Mouse (Mus musculus): ENCODE data around the gene C77080.
"Not testable (repeated sequence)": the region's sequence is repeated elsewhere in the genome, so short reads cannot be mapped to it uniquely, and the experiment has no call there.

The C77080 gene

DNA sequence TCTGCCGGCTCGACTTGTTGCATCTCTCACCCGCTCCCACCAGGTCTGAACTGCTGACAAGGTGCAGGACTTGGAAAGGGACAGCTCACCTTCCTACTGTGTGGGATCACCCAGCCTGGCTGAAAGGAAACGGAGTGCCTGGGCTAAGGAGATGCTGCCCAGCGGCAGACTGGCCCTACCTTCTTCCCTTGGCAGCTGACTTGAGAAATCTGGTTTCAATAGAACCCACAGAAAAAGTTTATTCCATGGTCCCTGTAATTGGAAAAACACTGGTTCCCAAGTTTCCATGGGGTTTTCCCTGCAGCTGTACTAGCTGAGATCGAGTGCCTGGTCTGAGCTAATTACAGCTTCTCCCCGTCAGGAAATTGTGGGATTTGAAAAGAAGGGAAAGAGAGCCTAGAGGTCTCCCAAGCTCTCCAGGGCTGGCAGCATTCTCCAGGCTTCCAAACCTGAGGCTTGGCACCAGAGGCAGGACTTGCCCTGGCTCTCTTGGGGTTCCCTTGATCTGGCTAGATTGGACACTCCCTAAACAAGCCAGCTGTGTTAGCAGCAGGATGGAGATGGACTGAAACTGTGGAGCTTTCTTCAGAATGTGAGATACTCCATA, 42.5 kb downstream of the C77080 start:
- DNase-seq (ENCODE audit: low read depth) = no peak

DNA sequence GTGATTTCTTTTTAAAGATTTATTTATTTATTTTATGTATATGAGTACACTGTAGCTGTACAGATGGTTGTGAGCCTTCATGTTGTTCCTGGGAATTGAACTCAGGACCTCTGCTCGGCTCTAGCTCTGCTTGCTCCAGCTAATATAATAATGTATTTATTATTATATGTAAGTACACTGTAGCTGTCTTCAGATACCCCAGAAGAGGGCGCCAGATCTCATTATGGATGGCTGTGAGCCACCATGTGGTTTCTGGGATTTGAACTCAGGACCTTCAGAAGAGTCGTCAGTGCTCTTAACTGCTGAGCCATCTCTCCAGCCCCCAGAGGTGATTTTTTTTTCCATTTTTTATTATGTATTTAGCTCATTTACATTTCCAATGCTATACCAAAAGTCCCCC, 48.7 kb downstream of the C77080 start:
- not testable (repeated sequence) for DNase-seq (ENCODE audit: low read depth)

DNA sequence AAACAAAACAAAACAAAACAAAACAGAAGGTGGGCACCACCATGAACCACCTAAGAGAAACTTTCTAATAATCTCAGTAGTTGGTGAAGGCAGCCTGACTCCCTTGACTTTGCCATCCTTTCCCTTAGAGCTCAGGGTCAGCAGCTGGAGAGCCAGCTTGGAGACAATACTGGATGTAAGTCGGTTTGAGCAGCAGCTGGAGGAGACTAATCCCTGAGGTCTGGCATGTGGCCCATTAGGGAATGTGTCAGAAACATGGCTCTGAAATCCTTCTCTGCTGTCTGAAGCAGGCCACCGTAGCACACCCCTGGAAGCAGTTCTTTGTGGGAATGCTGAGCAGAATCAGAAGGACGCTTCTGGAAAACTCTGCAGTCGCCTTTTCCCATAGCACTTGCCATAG, 49.7 kb downstream of the C77080 start:
- DNase-seq (ENCODE audit: low read depth) = no peak

DNA sequence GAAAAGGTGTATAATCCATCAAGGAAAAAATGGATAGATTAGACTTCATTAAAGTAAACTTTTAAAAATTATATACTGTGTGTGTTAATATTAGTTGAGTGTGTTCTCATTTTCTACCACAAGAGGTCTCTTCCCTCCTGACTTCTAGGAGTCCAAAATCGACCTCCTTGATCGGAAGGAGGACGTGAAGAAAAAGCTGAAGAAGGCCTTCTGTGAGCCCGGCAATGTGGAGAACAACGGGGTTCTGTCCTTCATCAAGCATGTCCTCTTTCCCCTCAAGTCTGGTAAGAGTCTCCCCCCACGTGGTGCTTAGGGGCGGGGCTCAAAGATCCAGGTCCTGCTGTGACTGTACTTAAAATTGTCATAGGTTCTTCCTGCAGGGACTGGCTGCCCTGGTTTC, 51.7 kb downstream of the C77080 start:
- no peak for DNase-seq (ENCODE audit: low read depth)

DNA sequence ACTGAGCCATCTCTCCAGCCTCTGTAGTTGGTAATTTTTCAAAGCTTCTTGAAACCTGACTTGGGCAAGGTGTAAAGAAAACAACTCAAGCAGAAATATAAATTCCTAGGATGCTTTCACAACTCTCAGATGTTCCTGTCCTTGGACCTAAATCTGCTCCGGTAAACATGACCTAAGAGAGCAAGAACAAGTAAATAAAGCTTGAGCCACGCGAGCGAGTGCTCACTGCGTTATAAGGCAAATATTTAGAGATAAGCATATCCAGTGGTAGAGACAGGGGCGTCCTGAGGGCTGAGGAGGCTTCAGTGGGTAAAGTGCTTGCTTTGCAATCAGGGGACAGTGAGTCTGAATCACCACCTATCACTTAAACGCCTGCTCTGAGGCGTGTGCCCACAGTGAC, 54.4 kb downstream of the C77080 start:
- no peak for DNase-seq (ENCODE audit: low read depth)

DNA sequence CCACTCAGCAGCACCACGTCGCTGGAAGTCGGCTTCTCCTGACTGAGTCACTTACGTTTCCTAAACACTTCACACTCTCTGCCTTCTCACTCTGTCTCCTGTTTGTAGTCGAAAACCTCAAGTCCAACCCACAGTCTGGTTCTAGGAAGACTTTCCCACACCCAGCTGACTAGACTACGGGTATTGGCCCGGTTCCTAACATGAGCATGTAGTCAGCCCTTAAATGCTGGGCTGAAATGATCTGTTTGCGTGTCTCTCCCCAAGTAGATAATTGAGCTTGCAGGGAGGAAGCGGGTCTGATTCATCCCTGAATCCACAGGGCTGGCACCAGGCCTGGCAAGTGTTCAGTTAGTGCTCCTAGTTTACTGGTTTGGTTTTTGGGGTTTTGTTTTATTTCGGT, 56.5 kb downstream of the C77080 start:
- no peak for DNase-seq (ENCODE audit: low read depth)

DNA sequence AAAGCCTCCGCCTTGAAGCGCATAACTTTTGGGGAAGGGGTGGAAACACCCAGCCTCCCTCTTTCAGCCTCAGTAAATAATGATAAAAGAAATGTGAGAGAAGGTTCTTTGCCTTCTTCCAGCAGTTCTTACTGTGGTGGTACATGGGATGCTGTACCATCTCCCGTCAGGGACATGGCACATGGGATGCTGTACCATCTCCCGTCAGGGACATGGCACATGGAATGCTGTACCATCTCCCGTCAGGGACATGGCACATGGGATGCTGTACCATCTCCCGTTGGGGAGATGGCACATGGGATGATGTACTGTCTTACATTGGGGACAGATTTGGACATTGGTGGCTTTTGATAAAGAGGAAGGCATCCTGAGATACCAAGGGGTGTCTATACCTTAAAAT, 63.7 kb downstream of the C77080 start:
- no peak for DNase-seq (ENCODE audit: low read depth)

DNA sequence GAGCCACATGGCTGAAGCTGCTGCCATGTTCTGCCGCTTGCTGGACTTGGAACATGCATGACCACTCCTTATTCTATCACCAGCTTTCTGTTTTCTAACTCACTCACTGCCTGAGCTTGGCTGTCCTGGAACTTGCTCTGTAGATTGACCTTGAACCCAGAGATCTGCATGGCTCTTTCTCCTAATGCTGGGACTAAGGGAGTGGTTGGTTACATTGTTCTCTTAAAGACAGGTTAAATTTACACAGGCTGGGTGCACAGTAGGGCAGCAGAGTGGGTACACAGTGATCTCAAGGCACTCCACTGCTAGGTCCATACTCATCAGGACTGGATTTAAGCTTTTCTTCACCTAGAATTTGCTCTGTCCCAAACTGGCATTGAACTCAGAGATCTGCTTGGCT, 66.9 kb downstream of the C77080 start:
- no peak for DNase-seq (ENCODE audit: low read depth)

DNA sequence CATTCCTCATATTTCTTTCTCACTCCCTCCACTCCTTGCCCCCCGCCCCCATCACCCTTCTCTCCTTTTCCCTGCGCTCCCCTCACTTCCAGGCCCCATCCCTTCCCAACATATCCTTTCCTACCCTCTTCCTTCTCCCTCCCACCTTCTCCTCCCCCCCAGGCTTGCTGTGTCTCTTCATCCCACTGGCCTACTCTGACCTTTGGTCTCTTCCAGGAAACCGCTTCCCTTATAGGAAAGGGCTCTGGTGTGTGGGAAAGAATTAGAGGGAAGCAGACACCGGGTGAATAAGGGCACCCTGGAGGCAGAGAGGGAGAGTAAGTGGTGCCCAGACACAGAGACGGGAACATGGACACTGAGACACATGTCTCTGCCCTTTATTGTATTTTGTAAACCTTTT, 69.5 kb downstream of the C77080 start:
- DNase-seq (ENCODE audit: low read depth) = no peak

DNA sequence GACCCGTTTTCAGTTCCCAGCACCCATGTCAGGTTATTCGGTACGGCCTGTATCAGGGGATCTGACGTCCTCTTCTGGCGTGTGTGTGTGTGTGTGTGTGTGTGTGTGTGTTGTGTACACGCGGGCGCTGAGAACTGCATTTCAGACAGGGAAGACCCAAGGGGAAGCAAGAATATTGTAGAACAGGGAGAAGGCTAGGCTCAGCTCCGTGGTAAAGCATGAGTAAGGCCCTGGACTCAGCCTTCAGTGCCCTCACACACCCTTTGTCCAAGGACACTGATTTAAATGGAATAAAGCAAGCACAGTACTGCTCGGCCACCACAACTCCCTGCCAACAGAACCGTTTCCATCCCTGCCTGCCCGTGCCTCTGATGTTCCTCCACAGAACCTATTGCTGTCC, 70.7 kb downstream of the C77080 start:
- peak; percentile 7 for DNase-seq (ENCODE audit: low read depth)

DNA sequence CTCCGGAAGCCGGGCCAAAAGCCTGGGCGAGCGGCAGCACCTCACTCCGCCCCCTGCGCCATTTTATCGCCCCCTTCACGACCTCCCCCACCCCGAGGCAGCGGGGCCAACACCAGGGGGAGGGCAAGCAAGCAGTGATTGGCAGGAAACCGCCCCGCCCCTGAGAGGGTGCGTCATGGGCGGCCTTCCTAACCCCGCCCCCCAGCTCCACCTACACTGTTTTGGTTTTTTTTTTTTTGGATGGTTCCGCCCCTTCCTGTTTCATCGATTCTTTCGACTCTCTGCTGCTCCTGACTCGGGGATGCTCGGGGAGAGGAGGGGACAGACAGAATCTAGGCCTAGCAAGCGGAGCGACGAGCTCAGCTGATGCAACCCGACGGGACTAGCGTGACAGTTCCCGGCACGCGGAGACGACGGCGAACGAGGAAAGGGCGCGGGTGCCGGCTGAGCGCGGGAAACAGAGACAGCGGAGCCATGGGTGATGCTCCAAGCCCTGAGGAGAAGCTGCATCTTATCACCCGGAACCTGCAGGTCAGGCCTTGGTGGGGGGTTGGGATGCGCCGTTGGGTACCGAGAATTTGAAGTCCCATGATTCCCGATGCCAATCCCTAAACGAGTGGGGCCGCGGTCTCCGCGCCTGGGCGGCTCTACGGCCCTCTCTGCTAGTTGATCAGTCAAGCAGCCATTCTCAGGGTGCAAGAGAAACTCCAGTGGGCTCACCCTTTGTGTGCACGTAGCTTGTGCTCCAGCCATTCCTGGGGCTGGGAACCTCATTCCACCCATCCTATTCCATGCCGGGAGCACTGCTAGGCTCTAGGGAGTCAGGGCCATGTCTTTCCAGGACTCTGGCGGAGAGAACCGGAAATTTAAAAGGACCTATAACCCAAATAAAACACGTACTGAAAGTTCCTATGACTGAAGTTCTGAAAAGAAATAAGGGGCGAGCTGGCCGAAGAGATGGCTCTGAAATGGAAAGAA, 71.4 kb downstream of the C77080 start, which contains the start of the genes S100pbp and Yars:
S100pbp (minus strand) TSS at position 186 of the 978 bp plus-strand sequence.
Yars (plus strand) TSS at position 219 of the 978 bp plus-strand sequence.
- DNase-seq (ENCODE audit: low read depth) = peak; percentile 97

DNA sequence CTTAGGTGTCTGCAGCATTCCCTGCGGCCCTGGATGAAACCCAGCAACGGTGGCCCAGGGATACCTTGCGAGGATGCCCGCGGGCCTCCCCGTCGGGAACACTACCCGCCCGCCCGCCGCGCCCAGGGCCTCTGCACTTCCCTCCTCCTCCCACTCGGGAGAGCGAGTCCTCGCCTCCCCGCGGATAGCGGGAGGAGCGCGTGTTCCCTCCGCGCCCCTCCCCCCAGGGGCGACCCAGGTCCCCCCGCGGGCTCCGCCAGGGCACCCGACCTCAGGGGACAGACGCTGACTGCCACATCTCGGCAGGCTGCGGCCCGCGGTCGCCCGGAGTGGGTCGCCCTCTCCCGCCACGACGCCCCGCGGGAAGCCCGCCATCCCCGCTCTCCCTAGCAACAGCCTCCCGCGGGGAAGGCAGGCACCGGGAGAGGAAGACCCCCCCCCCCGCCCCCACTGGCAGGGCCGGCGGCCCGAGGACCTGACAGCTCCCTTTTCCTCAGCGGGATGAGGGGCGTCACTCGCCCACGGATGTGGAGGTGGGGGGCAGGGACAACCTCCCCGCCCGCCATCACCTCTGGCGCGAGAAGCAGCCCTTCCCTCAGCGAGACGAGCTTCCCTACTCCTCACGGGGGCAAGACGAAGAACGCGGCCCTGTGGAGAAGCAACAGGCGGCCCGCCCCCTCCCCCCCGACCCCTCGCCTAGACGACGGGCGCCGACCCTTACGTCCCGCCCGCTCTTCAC, 72.2 kb downstream of the C77080 start:
- peak; percentile 13 for DNase-seq (ENCODE audit: low read depth)

DNA sequence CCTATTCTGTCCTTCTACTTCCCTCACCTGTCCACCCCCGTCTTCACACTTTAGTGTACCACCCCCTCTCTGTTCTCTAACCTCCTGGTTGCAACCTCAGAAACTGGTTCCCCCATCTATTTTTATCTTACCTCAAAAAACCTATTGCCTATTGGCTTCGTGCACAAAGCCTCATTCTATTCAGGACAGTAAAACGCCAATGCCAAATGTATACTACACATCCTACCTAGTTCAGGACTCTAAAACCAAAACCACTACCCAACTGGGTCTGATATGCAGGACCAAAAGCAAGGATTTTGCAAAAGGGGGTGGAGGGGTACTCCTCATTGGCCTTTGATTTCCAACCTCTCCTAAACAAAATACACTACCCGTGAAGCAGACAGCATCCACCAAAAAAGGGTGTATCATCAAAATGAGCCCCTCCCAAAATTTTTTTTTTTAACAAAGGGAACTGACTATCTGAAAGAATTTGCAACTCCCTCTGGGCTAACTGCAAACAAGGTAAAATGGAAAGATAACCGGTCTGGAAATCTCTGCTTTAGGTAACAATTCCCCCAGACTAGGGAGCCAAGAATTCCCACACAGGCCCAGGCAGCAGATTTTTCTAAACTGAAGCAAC, 73.1 kb downstream of the C77080 start:
- DNase-seq (ENCODE audit: low read depth) = no peak

DNA sequence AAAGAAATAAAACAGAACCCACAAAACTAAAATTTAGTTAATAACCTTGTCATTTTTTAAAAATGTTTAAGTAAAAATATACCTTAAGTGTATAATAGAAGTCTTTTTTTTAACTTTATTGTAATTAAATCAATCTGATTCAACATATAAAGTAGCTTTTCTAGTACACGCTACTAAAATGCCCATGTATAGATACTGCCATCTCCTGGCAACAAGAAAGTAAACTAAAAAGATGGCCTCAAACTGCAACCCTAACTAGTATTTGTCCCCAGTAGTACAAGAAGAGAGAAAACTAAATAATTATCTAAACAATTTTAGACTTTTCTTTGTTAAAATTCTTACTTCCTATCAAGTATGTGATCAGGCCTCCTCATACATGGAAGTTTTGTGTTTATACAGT, 81.6 kb downstream of the C77080 start:
- DNase-seq (ENCODE audit: low read depth) = no peak

DNA sequence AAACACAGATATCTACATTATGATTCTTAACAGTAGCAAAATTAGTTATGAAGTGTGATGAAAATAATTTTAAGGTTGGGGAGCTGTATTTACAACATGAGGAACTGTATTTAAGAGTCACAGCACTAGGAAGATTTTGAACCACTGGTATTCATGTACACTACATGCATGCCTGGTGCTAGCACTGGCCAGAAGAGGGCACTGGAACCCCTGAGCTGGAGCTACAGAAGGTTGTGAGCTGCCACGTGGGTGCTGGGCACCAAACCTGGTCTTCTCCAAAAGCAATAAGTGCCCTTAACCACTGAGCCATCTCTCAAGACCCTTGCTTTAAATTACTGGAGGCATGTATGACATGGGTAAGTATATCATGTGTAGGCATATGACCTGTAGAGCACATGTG, 88.7 kb downstream of the C77080 start:
- DNase-seq (ENCODE audit: low read depth) = no peak

All from c-Kit-positive CD71-negative TER-119-negative erythroid progenitor cells, embryonic 14.5 days (primary cell).